Mouse (Mus musculus) heart, postnatal 0 days (tissue): Measurements from ENCODE around the gene Wnt10b. TPM values are rescaled to one million over a fixed set of nuclear protein-coding genes. Genes with fewer than 3 reads are reported as not detected.

Experiments used
- ATAC-seq: fragments of 200-750 bp; cut with Nextera tagmentation; 2 replicates; pipeline ENCODE4 v1.8.0; 2017; ENCODE audit warnings: low read depth, moderate number of reproducible peaks, moderate library complexity; ENCODE audit not compliant: insufficient read depth
- DNase-seq: peaks from one replicate; pipeline ENCODE4 v3.0.0-alpha.2; 2016; ENCODE audit warnings: low spot score
- H3K27ac ChIP-seq: fragments of 300-500 bp; sonication (generic); 2 replicates; pipeline ENCODE4 v1.5.1; 2014; ENCODE audit warnings: low read depth, mild to moderate bottlenecking
- H3K27me3 ChIP-seq: fragments of 300-500 bp; sonication (generic); 2 replicates; pipeline ENCODE4 v1.6.1; 2014; ENCODE audit warnings: low read length, mixed read lengths; ENCODE audit not compliant: control insufficient read depth, insufficient read depth
- H3K36me3 ChIP-seq: fragments of 300-500 bp; sonication (generic); replicated peaks from 2 replicates; pipeline ENCODE4 v1.6.1; 2014; ENCODE audit warnings: low read length, mixed read lengths; ENCODE audit not compliant: control insufficient read depth, insufficient read depth
- H3K4me1 ChIP-seq: fragments of 300-500 bp; sonication (generic); 2 replicates; pipeline ENCODE4 v1.6.1; 2014; ENCODE audit warnings: antibody characterized with exemption; ENCODE audit not compliant: control insufficient read depth, insufficient read depth
- H3K4me2 ChIP-seq: fragments of 300-500 bp; sonication (generic); 2 replicates; pipeline ENCODE4 v1.6.1; 2014; ENCODE audit warnings: low read depth, mild to moderate bottlenecking, low read length, moderate library complexity
- H3K4me3 ChIP-seq: fragments of 300-500 bp; sonication (generic); 2 replicates; pipeline ENCODE4 v1.5.1; 2014; ENCODE audit warnings: low read depth, low read length
- H3K9ac ChIP-seq: fragments of 300-500 bp; sonication (generic); replicated peaks from 2 replicates; pipeline ENCODE4 v1.6.1; 2014; ENCODE audit warnings: low read depth, low read length, mixed read lengths
- H3K9me3 ChIP-seq: fragments of 300-500 bp; sonication (generic); replicated peaks from 2 replicates; pipeline ENCODE4 v1.6.1; 2016; ENCODE audit warnings: low read length; ENCODE audit not compliant: control insufficient read depth
- CTCF ChIP-seq: IDR thresholded peaks from 2 replicates; pipeline ENCODE4 v1.5.1; 2016; ENCODE audit warnings: antibody characterized with exemption, control low read depth, low read depth
- EP300 ChIP-seq: IDR thresholded peaks from 2 replicates; pipeline ENCODE4 v1.6.1; 2016; ENCODE audit warnings: antibody characterized with exemption, low read depth
- WGBS: fragments of 180-500 bp; shearing (Covaris S2); extraction: QIAGEN DNeasy Blood & Tissue Kit; methylation state at CpG from one replicate; pipeline ENCODE4 v1.1.7; 2014; 5-methylcytosine and 5-hydroxymethylcytosine counted together
- polyA plus RNA-seq: library from polyadenylated mRNA; unstranded; fragments of >200 nt; fragmentation: Nextera tagmentation; extraction: Ambion mirVana; gene quantifications from 2 replicates; pipeline ENCODE4 v1.2.1, GENCODE M21; 2015
- total RNA-seq: library from RNA; depleted of rRNA; stranded (reverse); fragments of >200 nt; gene quantifications from 2 replicates; pipeline ENCODE4 v1.2.3, GENCODE M21; 2014; ENCODE audit warnings: low replicate concordance

Wnt10b gene
- total and polyA plus RNA-seq, 2 experiments from 2014 or later: 0.07 TPM; not detected in 1

GRCm38 (mm10) chr15:98768259-98768658 lies 9.7 kb downstream of the Wnt10b start:
- no peak overlapping the region for H3K4me2 ChIP-seq
- no peak overlapping the region for H3K9ac ChIP-seq
- H3K4me1 ChIP-seq: 0 out of 2 replicates have a peak, but pooled peaks cover 4% of the 10 kb centered on the region
- DNase-seq (no peak), ATAC-seq (no peak)
- no peaks in the 10 kb centered on the region for H3K9me3 ChIP-seq
- H3K4me3 ChIP-seq: no peak overlapping the region
- no peak overlapping the region for H3K27ac ChIP-seq
- peaks cover 16% of the 10 kb centered on the region; the same call in 1 of the 2 replicates for H3K27me3 ChIP-seq
- TF ChIP-seq EP300 (no peak), CTCF (no peak)
- 32% methylated on average over 5 of the region's 5 CpGs for WGBS
- no peaks in the 10 kb centered on the region for H3K36me3 ChIP-seq

GRCm38 (mm10) chr15:98765929-98766328 lies 12.0 kb downstream of the Wnt10b start:
- 57% methylated on average over 4 of the region's 4 CpGs for WGBS
- H3K4me1 ChIP-seq: peaks cover 8% of the 10 kb centered on the region; the same call in 1 of the 2 replicates
- H3K9me3 ChIP-seq: no peaks in the 10 kb centered on the region
- H3K27ac ChIP-seq: no peak overlapping the region
- peaks cover 11% of the 10 kb centered on the region; the same call in 1 of the 2 replicates for H3K27me3 ChIP-seq
- no peak overlapping the region for H3K4me2 ChIP-seq
- no peak overlapping the region for H3K4me3 ChIP-seq
- DNase-seq: no peak
- TF ChIP-seq CTCF: no peak
- TF ChIP-seq EP300: no peak
- no peak for ATAC-seq
- H3K9ac ChIP-seq: no peak overlapping the region
- no peaks in the 10 kb centered on the region for H3K36me3 ChIP-seq

GRCm38 (mm10) chr15:98762670-98763529 lies 15.1 kb downstream of the Wnt10b start, which contains the start of gene Arf3:
Arf3 (minus strand) TSS chr15:98763214.
- H3K9ac ChIP-seq: peak within 1 kb of the TSS; percentile 76
- H3K27ac ChIP-seq: peak within 1 kb of the TSS; percentile 63
- H3K9me3 ChIP-seq: no peaks in the 10 kb centered on the region
- under 1% methylated on average over 67 of the region's 76 CpGs for WGBS
- no peak for TF ChIP-seq CTCF
- TF ChIP-seq EP300: peak; percentile 91
- peak within 1 kb of the TSS; percentile 95 for H3K4me2 ChIP-seq
- H3K4me1 ChIP-seq: peaks cover 8% of the 10 kb centered on the region; the same call in 1 of the 2 replicates
- no peaks in the 10 kb centered on the region; the same call in 1 of the 2 replicates for H3K36me3 ChIP-seq
- peak; percentile 96 for ATAC-seq
- H3K27me3 ChIP-seq: 0 out of 2 replicates have a peak, but pooled peaks cover 5% of the 10 kb centered on the region
- peak; percentile 92 for DNase-seq
- peak within 1 kb of the TSS; percentile 86 for H3K4me3 ChIP-seq

- peak overlapping the region; percentile 76 for H3K9ac ChIP-seq
- 0 out of 2 replicates have a peak, but pooled peaks cover 4% of the 10 kb centered on the region for H3K27me3 ChIP-seq
- H3K4me1 ChIP-seq: peaks cover 8% of the 10 kb centered on the region; the same call in 1 of the 2 replicates
- no peak for TF ChIP-seq EP300
- TF ChIP-seq CTCF: no peak
- H3K4me3 ChIP-seq: peak overlapping the region; percentile 86
- peak overlapping the region; percentile 63 for H3K27ac ChIP-seq
- H3K4me2 ChIP-seq: peak overlapping the region; percentile 95
- under 1% methylated on average over 21 of the region's 24 CpGs for WGBS
- H3K9me3 ChIP-seq: no peaks in the 10 kb centered on the region
- ATAC-seq (peak; percentile 49), DNase-seq (peak; percentile 67)
- no peaks in the 10 kb centered on the region; the same call in 1 of the 2 replicates for H3K36me3 ChIP-seq
Observed at GRCm38 (mm10) chr15:98762201-98762621, 15.7 kb downstream of the Wnt10b start.

GRCm38 (mm10) chr15:98754125-98754524 lies 23.8 kb downstream of the Wnt10b start:
- TF ChIP-seq CTCF (no peak), EP300 (no peak)
- no peak overlapping the region for H3K27ac ChIP-seq

More at GRCm38 (mm10) chr15:98754125-98754524, 23.8 kb downstream of the Wnt10b start:
- DNase-seq: no peak
- no peak for ATAC-seq
- Histone ChIP-seq H3K9me3 (no peaks in the 10 kb centered on the region), H3K4me2 (no peak overlapping the region), H3K4me1 (no peaks in the 10 kb centered on the region), H3K4me3 (no peak overlapping the region), H3K27me3 (no peaks in the 10 kb centered on the region), H3K36me3 (no peaks in the 10 kb centered on the region; the same call in 1 of the 2 replicates), H3K9ac (no peak overlapping the region)
- 72% methylated on average over 2 of the region's 2 CpGs for WGBS
